ENCODE assay signal across 26 mouse cellular contexts in the genomic region with DNA sequence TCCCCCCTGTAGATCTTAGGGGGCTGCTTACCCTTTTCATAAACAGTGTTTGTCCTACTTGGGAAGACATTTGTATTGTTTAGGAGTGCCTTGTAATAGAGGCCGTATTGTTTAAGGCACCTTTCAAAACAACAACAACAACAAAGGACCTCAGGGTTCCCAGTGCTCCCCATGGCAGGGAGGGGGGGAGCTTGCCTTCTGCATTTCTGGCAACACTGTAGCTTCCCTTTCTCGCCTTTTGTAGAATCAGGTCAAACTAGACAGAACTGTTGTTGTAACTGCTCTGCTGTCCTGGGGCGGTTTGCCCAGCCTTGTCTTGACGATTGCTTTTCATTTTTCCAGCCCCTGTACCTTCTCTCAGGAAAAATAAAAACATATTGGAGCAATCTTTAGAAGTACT. TPM values are rescaled to one million over a fixed set of nuclear protein-coding genes. Genes with fewer than 3 reads are reported as not detected.
A peak's percentile ranks its signal among the peaks of the same experiment; 100 is the strongest.
DNase-seq lines count a peak whose midpoint lies in the region; ATAC-seq and TF ChIP-seq lines count a peak whose summit lies in the region.
"Had no signal": no experiment of that assay in that cellular context is flagged by ENCODE, and none has a peak within 500 bp of the region (broad histone marks: within the 10 kb centered on the region; RNA-seq: fewer than 3 reads in every experiment).

No protein-coding gene starts in this region.

- H3K9ac ChIP-seq in hindbrain, postnatal 0 days (replicated peaks; ENCODE audit: low read length): no peak overlapping the region
- H3K9ac ChIP-seq in hindbrain, embryonic 14.5 days: no peak overlapping the region
- H3K9ac ChIP-seq: heart, embryonic 13.5 days; hindbrain, embryonic 15.5 days; kidney, embryonic 15.5 days had no signal

- H3K27me3 ChIP-seq in hindbrain, postnatal 0 days (ENCODE audit: insufficient read depth, low read length): no peaks in the 10 kb centered on the region
- no peaks in the 10 kb centered on the region for H3K27me3 ChIP-seq in hindbrain, embryonic 14.5 days (ENCODE audit: control insufficient read depth, insufficient read depth, low read length)
- H3K27me3 ChIP-seq: heart, embryonic 13.5 days; hindbrain, embryonic 15.5 days; kidney, embryonic 15.5 days had no signal

- no peak overlapping the region for H3K4me2 ChIP-seq in hindbrain, postnatal 0 days (ENCODE audit: low read depth, low read length)
- H3K4me2 ChIP-seq in hindbrain, embryonic 14.5 days (replicated peaks): no peak overlapping the region
- H3K4me2 ChIP-seq: heart, embryonic 13.5 days; hindbrain, embryonic 15.5 days; kidney, embryonic 15.5 days had no signal

- DNase-seq in cerebellum, adult 11-12 months: peak; percentile 8
- no peak for DNase-seq in cerebellum, postnatal 4 days (ENCODE audit: low spot score in 2 of 2)
- DNase-seq in hindbrain, postnatal 0 days (ENCODE audit: low spot score): peak; percentile 35
- no peak for DNase-seq in hindbrain, embryonic 14.5 days (ENCODE audit: low spot score)
- peak; percentile 39 for DNase-seq in right cerebral cortex, postnatal 10 days (ENCODE audit: low spot score in 2 of 2)
- no peak for DNase-seq in right cerebral cortex, adult 2 months (ENCODE audit: low spot score in 2 of 2)
- no peak for DNase-seq in ovary, postnatal 14 days (ENCODE audit: low spot score)
- DNase-seq: adrenal gland, postnatal 25 days; embryo, embryonic 11 days; kidney, postnatal 4 days; lung, adult 18-20 months; lung, postnatal 14 days; midbrain, embryonic 14.5 days; right cerebral cortex, postnatal 4 days had no signal

- no peaks in the 10 kb centered on the region for H3K9me3 ChIP-seq in hindbrain, postnatal 0 days (ENCODE audit: low read length)
- no peaks in the 10 kb centered on the region for H3K9me3 ChIP-seq in hindbrain, embryonic 14.5 days (ENCODE audit: control insufficient read depth, low read length)
- H3K9me3 ChIP-seq: heart, embryonic 13.5 days; hindbrain, embryonic 15.5 days; kidney, embryonic 15.5 days had no signal

- H3K27ac ChIP-seq in hindbrain, postnatal 0 days: peak overlapping the region; percentile 45; the same call in 1 of the 2 replicates
- no peak overlapping the region for H3K27ac ChIP-seq in hindbrain, embryonic 14.5 days
- H3K27ac ChIP-seq: heart, embryonic 13.5 days; hindbrain, embryonic 15.5 days; kidney, embryonic 15.5 days had no signal

- WGBS in hindbrain, postnatal 0 days: 46% methylated on average over 4 of the region's 4 CpGs
- WGBS in hindbrain, embryonic 14.5 days: 60% methylated on average over 4 of the region's 4 CpGs

- no peaks in the 10 kb centered on the region for H3K4me1 ChIP-seq in hindbrain, postnatal 0 days (ENCODE audit: insufficient read depth, low read length)
- no peaks in the 10 kb centered on the region for H3K4me1 ChIP-seq in hindbrain, embryonic 14.5 days (replicated peaks; ENCODE audit: control insufficient read depth, insufficient read depth, low read length)
- H3K4me1 ChIP-seq: heart, embryonic 13.5 days; hindbrain, embryonic 15.5 days; kidney, embryonic 15.5 days had no signal

- H3K4me3 ChIP-seq in hindbrain, postnatal 0 days (ENCODE audit: low read length): no peak overlapping the region
- H3K4me3 ChIP-seq in hindbrain, embryonic 14.5 days (replicated peaks; ENCODE audit: low read length): no peak overlapping the region
- H3K4me3 ChIP-seq: heart, embryonic 13.5 days; hindbrain, embryonic 15.5 days; kidney, embryonic 15.5 days; myocyte had no signal

- no peaks in the 10 kb centered on the region for H3K36me3 ChIP-seq in hindbrain, postnatal 0 days (ENCODE audit: insufficient read depth, low read length)
- no peaks in the 10 kb centered on the region for H3K36me3 ChIP-seq in hindbrain, embryonic 14.5 days (replicated peaks; ENCODE audit: control insufficient read depth, insufficient read depth)
- H3K36me3 ChIP-seq: heart, embryonic 13.5 days; hindbrain, embryonic 15.5 days; kidney, embryonic 15.5 days had no signal

- peak; percentile 64; the same call in 1 of the 2 replicates for ATAC-seq in hindbrain, postnatal 0 days
- no peak; the same call in 1 of the 2 replicates for ATAC-seq in hindbrain, embryonic 14.5 days (ENCODE audit: low FRiP score)
- no peak for ATAC-seq in erythroblast, adult 5-6 weeks (replicated peaks; ENCODE audit: low FRiP score, poor library complexity, severe bottlenecking)
- ATAC-seq: intestine, postnatal 0 days; Patski had no signal

- TF ChIP-seq CTCF in hindbrain, postnatal 0 days (IDR thresholded peaks at IDR 0.05; ENCODE audit: low read depth): no peak

RNA-seq across cellular contexts. Expression of a gene that starts 40.0 kb away (rescaled TPM):
- total RNA-seq in hindbrain, postnatal 0 days (2014; rRNA removed): 2.8 and 7.2 TPM in 2 replicates
- polyA plus RNA-seq in hindbrain, postnatal 0 days (2015; fragmentation: Nextera tagmentation; extraction: Ambion mirVana): 5.1 and 5.7 TPM in 2 replicates
- polyA plus RNA-seq in hindbrain, embryonic 14.5 days (2014; fragmentation: Nextera tagmentation; extraction: Ambion mirVana): 1.9 and 2.7 TPM in 2 replicates
- not detected in 2 replicates for total RNA-seq in erythroblast, adult 5-6 weeks (2015; ENCODE audit: low replicate concordance)
- not detected in 2 replicates for total RNA-seq in erythroblast, adult 5-6 weeks (2017; ENCODE audit: low replicate concordance)
- total RNA-seq: adrenal gland, postnatal 25 days; gastrocnemius, adult 8-10 months; granulocyte monocyte progenitor cell, adult 5-6 weeks; heart, postnatal 25 days; liver, adult 2 months; megakaryocyte, adult 5-6 weeks had no signal
- polyA plus RNA-seq: heart, embryonic 13.5 days; intestine, postnatal 0 days; liver, adult 2 months; Patski had no signal

Comparison
In these comparisons a context has a peak if more than half of its experiments do, and no peak if none do; other contexts are left out.
1. DNase-seq: peak in cerebellum, adult 11-12 months (single experiment), hindbrain, postnatal 0 days (single experiment) and right cerebral cortex, postnatal 10 days (2 of 2); none in cerebellum, postnatal 4 days (0 of 2), hindbrain, embryonic 14.5 days (single experiment), right cerebral cortex, adult 2 months (0 of 2) and ovary, postnatal 14 days (single experiment).